Mouse (Mus musculus): ENCODE results near the gene E2f7.
A peak's percentile ranks its signal among the peaks of the same experiment; 100 is the strongest.

The E2f7 gene

GRCm38 (mm10) chr10:110773878-110774277 lies 28.6 kb downstream of the E2f7 start:
- no peak for DNase-seq (ENCODE audit: low spot score)

- DNase-seq (ENCODE audit: low spot score): no peak
These were observed 36.5 kb downstream of the E2f7 start for GRCm38 (mm10) chr10:110781772-110782171.

- DNase-seq (ENCODE audit: low spot score): no peak
These were observed 37.4 kb downstream of the E2f7 start for GRCm38 (mm10) chr10:110782655-110783054.

- DNase-seq (ENCODE audit: low spot score): no peak
These were observed 43.0 kb downstream of the E2f7 start for GRCm38 (mm10) chr10:110788049-110788752.

GRCm38 (mm10) chr10:110789683-110790082 lies 44.4 kb downstream of the E2f7 start:
- no peak for DNase-seq (ENCODE audit: low spot score)

GRCm38 (mm10) chr10:110793150-110793787 lies 48.0 kb downstream of the E2f7 start:
- no peak for DNase-seq (ENCODE audit: low spot score)

- peak; percentile 72 for DNase-seq (ENCODE audit: low spot score)
These were observed 49.4 kb downstream of the E2f7 start for GRCm38 (mm10) chr10:110794564-110795205.

- no peak for DNase-seq (ENCODE audit: low spot score)
These were observed 50.1 kb downstream of the E2f7 start for GRCm38 (mm10) chr10:110795206-110795796.

GRCm38 (mm10) chr10:110801296-110801695 lies 56.1 kb downstream of the E2f7 start:
- no peak for DNase-seq (ENCODE audit: low spot score)

GRCm38 (mm10) chr10:110804279-110805024 lies 59.2 kb downstream of the E2f7 start:
- peak; percentile 36 for DNase-seq (ENCODE audit: low spot score)

- DNase-seq (ENCODE audit: low spot score): peak; percentile 20
These were observed 59.9 kb downstream of the E2f7 start for GRCm38 (mm10) chr10:110805025-110805740.

- no peak for DNase-seq (ENCODE audit: low spot score)
These were observed 61.2 kb downstream of the E2f7 start for GRCm38 (mm10) chr10:110806471-110806870.

- DNase-seq (ENCODE audit: low spot score): no peak
These were observed 65.3 kb downstream of the E2f7 start for GRCm38 (mm10) chr10:110810528-110810927.

GRCm38 (mm10) chr10:110811209-110811861 lies 66.1 kb downstream of the E2f7 start:
- no peak for DNase-seq (ENCODE audit: low spot score)

GRCm38 (mm10) chr10:110811862-110812225 lies 66.6 kb downstream of the E2f7 start:
- no peak for DNase-seq (ENCODE audit: low spot score)

GRCm38 (mm10) chr10:110821139-110821538 lies 75.9 kb downstream of the E2f7 start:
- no peak for DNase-seq (ENCODE audit: low spot score)

GRCm38 (mm10) chr10:110821692-110822091 lies 76.5 kb downstream of the E2f7 start:
- no peak for DNase-seq (ENCODE audit: low spot score)

- peak; percentile 51 for DNase-seq (ENCODE audit: low spot score)
These were observed 87.1 kb downstream of the E2f7 start for GRCm38 (mm10) chr10:110832336-110832735.

- no peak for DNase-seq (ENCODE audit: low spot score)
These were observed 90.0 kb downstream of the E2f7 start for GRCm38 (mm10) chr10:110835115-110835806.

All from adipocyte (in vitro differentiated cells).